Mouse (Mus musculus): ENCODE measurements around the gene Trpm3. TPM values are rescaled to one million over a fixed set of nuclear protein-coding genes. Genes with fewer than 3 reads are reported as not detected.

The Trpm3 gene
- total and polyA plus RNA-seq, 2 experiments from 2014 or later = 0.52 to 0.95 TPM

GRCm38 (mm10) chr19:23006517-23007273 is 867.8 kb downstream of the Trpm3 start:
- WGBS = 43% methylated on average over 11 of the region's 11 CpGs
- Histone ChIP-seq H3K27ac (ENCODE audit: low read depth) (no peak overlapping the region), H3K9ac (replicated peaks; ENCODE audit: low read depth, low read length) (no peak overlapping the region), H3K36me3 (replicated peaks; ENCODE audit: control insufficient read depth, insufficient read depth, low read length) (no peaks in the 10 kb centered on the region), H3K4me2 (ENCODE audit: low read depth, low read length) (no peak overlapping the region), H3K9me3 (replicated peaks; ENCODE audit: control insufficient read depth, low read length) (no peaks in the 10 kb centered on the region), H3K4me1 (ENCODE audit: control insufficient read depth, insufficient read depth) (no peaks in the 10 kb centered on the region), H3K4me3 (ENCODE audit: low read depth, low read length) (no peak overlapping the region), H3K27me3 (ENCODE audit: control insufficient read depth, insufficient read depth, low read length) (no peaks in the 10 kb centered on the region)
- ATAC-seq (ENCODE audit: insufficient read depth, low read depth) (peak; percentile 64), DNase-seq (ENCODE audit: low spot score) (peak; percentile 62)
- TF ChIP-seq EP300 (IDR thresholded peaks at IDR 0.05; ENCODE audit: low read depth) (no peak), CTCF (IDR thresholded peaks at IDR 0.05; ENCODE audit: low read depth) (peak; percentile 74)

DNA sequence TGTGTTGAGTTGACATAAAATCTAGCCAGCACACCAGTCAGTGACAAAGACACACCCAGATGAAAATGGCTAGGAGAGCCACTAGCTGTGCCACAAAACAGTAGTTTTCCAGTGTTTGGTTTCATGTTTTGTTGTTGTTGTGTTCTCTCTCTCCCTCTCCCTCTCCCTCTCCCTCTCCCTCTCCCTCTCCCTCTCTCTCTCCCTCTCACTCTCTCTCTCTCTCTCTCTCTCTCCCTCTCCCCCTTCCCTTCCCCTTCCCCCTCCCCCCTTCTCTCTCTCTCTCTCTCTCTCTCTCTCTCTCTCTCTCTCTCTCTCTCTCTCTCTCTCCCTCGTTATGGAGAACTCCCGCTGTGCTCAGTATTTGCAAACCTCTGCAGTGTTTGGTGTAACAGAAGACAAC is 874.8 kb downstream of the Trpm3 start:
- H3K4me1 ChIP-seq (ENCODE audit: control insufficient read depth, insufficient read depth) = no peaks in the 10 kb centered on the region
- 76% methylated on average over 2 of the region's 2 CpGs for WGBS
- H3K27ac ChIP-seq (ENCODE audit: low read depth) = no peak overlapping the region
- H3K4me2 ChIP-seq (ENCODE audit: low read depth, low read length) = no peak overlapping the region
- no peak overlapping the region for H3K4me3 ChIP-seq (ENCODE audit: low read depth, low read length)
- H3K27me3 ChIP-seq (ENCODE audit: control insufficient read depth, insufficient read depth, low read length) = no peaks in the 10 kb centered on the region
- H3K9me3 ChIP-seq (replicated peaks; ENCODE audit: control insufficient read depth, low read length) = 0 out of 2 replicates have a peak, but pooled peaks cover 4% of the 10 kb centered on the region
- DNase-seq (ENCODE audit: low spot score) = no peak
- no peak for ATAC-seq (ENCODE audit: insufficient read depth, low read depth)
- H3K9ac ChIP-seq (replicated peaks; ENCODE audit: low read depth, low read length) = no peak overlapping the region
- no peaks in the 10 kb centered on the region for H3K36me3 ChIP-seq (replicated peaks; ENCODE audit: control insufficient read depth, insufficient read depth, low read length)
- TF ChIP-seq EP300 (IDR thresholded peaks at IDR 0.05; ENCODE audit: low read depth) = no peak
- no peak for TF ChIP-seq CTCF (IDR thresholded peaks at IDR 0.05; ENCODE audit: low read depth)

GRCm38 (mm10) chr19:23015516-23015915 is 876.7 kb downstream of the Trpm3 start:
- Histone ChIP-seq H3K4me1 (ENCODE audit: control insufficient read depth, insufficient read depth) (no peaks in the 10 kb centered on the region), H3K4me3 (ENCODE audit: low read depth, low read length) (no peak overlapping the region), H3K27me3 (ENCODE audit: control insufficient read depth, insufficient read depth, low read length) (no peaks in the 10 kb centered on the region), H3K36me3 (replicated peaks; ENCODE audit: control insufficient read depth, insufficient read depth, low read length) (no peaks in the 10 kb centered on the region), H3K9ac (replicated peaks; ENCODE audit: low read depth, low read length) (no peak overlapping the region), H3K9me3 (replicated peaks; ENCODE audit: control insufficient read depth, low read length) (0 out of 2 replicates have a peak, but pooled peaks cover 4% of the 10 kb centered on the region), H3K27ac (ENCODE audit: low read depth) (no peak overlapping the region), H3K4me2 (ENCODE audit: low read depth, low read length) (no peak overlapping the region)
- peak; percentile 36 for DNase-seq (ENCODE audit: low spot score)
- no peak for ATAC-seq (ENCODE audit: insufficient read depth, low read depth)
- 50% methylated on average over 3 of the region's 3 CpGs for WGBS
- TF ChIP-seq EP300 (IDR thresholded peaks at IDR 0.05; ENCODE audit: low read depth) = no peak
- peak; percentile 62 for TF ChIP-seq CTCF (IDR thresholded peaks at IDR 0.05; ENCODE audit: low read depth)

DNA sequence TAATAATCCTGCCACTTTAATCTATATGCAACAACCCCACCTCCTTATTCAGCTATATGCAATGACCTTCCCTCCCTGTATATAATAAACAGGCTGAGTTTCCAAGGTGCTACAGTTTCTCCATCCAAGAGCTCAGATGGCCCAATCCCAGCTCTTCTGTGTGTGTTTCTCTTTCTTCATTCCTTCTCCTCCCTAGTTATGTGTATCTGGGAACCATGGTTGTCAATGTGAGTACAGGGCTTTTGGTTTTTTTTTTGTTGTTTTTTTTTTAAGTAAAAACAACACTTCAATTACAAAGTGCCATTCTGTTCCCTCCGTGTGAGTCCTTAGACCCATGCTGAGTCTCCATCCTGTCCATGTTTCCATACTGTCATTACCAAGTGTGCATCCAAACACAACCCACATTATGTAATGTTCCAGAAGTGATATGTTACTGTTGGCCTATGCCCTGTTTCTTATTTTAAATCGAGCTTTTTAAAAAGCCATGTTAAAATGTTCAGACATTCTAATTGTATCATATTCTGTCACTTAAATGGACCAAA is 879.4 kb downstream of the Trpm3 start:
- ATAC-seq (ENCODE audit: insufficient read depth, low read depth) = no peak
- Histone ChIP-seq H3K9me3 (replicated peaks; ENCODE audit: control insufficient read depth, low read length) (0 out of 2 replicates have a peak, but pooled peaks cover 4% of the 10 kb centered on the region), H3K4me1 (ENCODE audit: control insufficient read depth, insufficient read depth) (0 out of 2 replicates have a peak, but pooled peaks cover under 1% of the 10 kb centered on the region), H3K36me3 (replicated peaks; ENCODE audit: control insufficient read depth, insufficient read depth, low read length) (no peaks in the 10 kb centered on the region), H3K27me3 (ENCODE audit: control insufficient read depth, insufficient read depth, low read length) (no peaks in the 10 kb centered on the region), H3K4me3 (ENCODE audit: low read depth, low read length) (no peak overlapping the region), H3K4me2 (ENCODE audit: low read depth, low read length) (no peak overlapping the region), H3K27ac (ENCODE audit: low read depth) (no peak overlapping the region), H3K9ac (replicated peaks; ENCODE audit: low read depth, low read length) (no peak overlapping the region)
- WGBS = 47% methylated on average over 2 of the region's 2 CpGs
- TF ChIP-seq EP300 (IDR thresholded peaks at IDR 0.05; ENCODE audit: low read depth) (no peak), CTCF (IDR thresholded peaks at IDR 0.05; ENCODE audit: low read depth) (no peak)
- DNase-seq (ENCODE audit: low spot score) = no peak

DNA sequence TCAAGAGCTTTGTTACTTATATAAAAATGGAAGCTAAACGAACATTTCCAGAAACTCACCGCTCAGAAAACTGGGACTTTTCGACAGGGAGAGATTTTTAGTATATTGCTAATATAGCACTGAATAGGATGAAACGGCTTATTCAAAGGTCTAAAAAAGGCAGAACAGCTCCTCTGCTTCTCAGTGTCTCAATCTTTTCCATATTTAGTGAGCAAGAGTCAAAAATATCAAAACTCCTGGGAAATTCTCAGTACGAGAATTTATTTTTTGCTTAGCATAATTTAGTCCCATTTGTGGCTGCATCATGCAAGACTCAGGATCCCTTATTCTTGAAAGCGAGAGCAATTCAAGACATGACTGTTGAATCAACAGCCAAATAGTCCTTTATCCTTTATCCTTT is 884.1 kb downstream of the Trpm3 start:
- 88% methylated on average over 6 of the region's 6 CpGs for WGBS
- Histone ChIP-seq H3K27me3 (ENCODE audit: control insufficient read depth, insufficient read depth, low read length) (no peaks in the 10 kb centered on the region), H3K27ac (ENCODE audit: low read depth) (no peak overlapping the region), H3K9ac (replicated peaks; ENCODE audit: low read depth, low read length) (no peak overlapping the region), H3K4me2 (ENCODE audit: low read depth, low read length) (no peak overlapping the region), H3K4me3 (ENCODE audit: low read depth, low read length) (no peak overlapping the region), H3K36me3 (replicated peaks; ENCODE audit: control insufficient read depth, insufficient read depth, low read length) (no peaks in the 10 kb centered on the region), H3K9me3 (replicated peaks; ENCODE audit: control insufficient read depth, low read length) (no peaks in the 10 kb centered on the region), H3K4me1 (ENCODE audit: control insufficient read depth, insufficient read depth) (peaks cover 25% of the 10 kb centered on the region)
- DNase-seq (ENCODE audit: low spot score) = no peak
- no peak for ATAC-seq (ENCODE audit: insufficient read depth, low read depth)
- TF ChIP-seq EP300 (IDR thresholded peaks at IDR 0.05; ENCODE audit: low read depth) (no peak), CTCF (IDR thresholded peaks at IDR 0.05; ENCODE audit: low read depth) (no peak)
